Mouse (Mus musculus): ENCODE data around the gene Kcnh2.
A peak's percentile ranks its signal among the peaks of the same experiment; 100 is the strongest.
"Not testable (repeated sequence)": the region's sequence is repeated elsewhere in the genome, so short reads cannot be mapped to it uniquely, and the experiment has no call there.

GRCm38 (mm10) chr5:24396254-24396653, 44.9 kb upstream of the Kcnh2 start:
- peak in 2 of 3 experiments; percentile 18 to 22; a peak in 2 of 6 replicates for TF ChIP-seq CTCF (IDR thresholded peaks at IDR 0.05 in 2 of 3, conservative IDR thresholded peaks at IDR 0.05 in 1 of 3; ENCODE audit: control insufficient read depth in 1 of 3, insufficient read depth in 1 of 3, low read depth in 2 of 3, low read length in 3 of 3, poor library complexity in 1 of 3, severe bottlenecking in 1 of 3)
- not testable (repeated sequence) for TF ChIP-seq EP300 (IDR thresholded peaks at IDR 0.05; ENCODE audit: low read depth in 1 of 2, low read length in 2 of 2); HCFC1 (IDR thresholded peaks at IDR 0.05; ENCODE audit: low read depth, low read length); UBTF (IDR thresholded peaks at IDR 0.05; ENCODE audit: borderline replicate concordance, insufficient read depth, low read depth, low read length); NELFE (IDR thresholded peaks at IDR 0.05; ENCODE audit: low read depth, low read length); KAT2A (conservative IDR thresholded peaks at IDR 0.05; ENCODE audit: low read depth, low read length); POLR2A (IDR thresholded peaks at IDR 0.05; ENCODE audit: control insufficient read depth in 1 of 2, insufficient read depth in 1 of 2, low read depth in 1 of 2, low read length in 2 of 2, poor library complexity in 1 of 2); MAX (IDR thresholded peaks at IDR 0.05; ENCODE audit: low read length); GATA1 (IDR thresholded peaks at IDR 0.05; ENCODE audit: low read depth, low read length)
